Mouse (Mus musculus) heart, embryonic 11.5 days (tissue): ENCODE results near the gene Haus3. TPM values are rescaled to one million over a fixed set of nuclear protein-coding genes. Genes with fewer than 3 reads are reported as not detected.

Experiments used
- ATAC-seq: fragments of 200-750 bp; cut with Nextera tagmentation; replicated peaks from 2 replicates; pipeline ENCODE4 v1.8.0; 2017; ENCODE audit warnings: moderate library complexity; ENCODE audit not compliant: insufficient number of reproducible peaks, low FRiP score, low TSS enrichment
- H3K27ac ChIP-seq: fragments of 300-500 bp; sonication (generic); 2 replicates; pipeline ENCODE4 v1.5.1; 2014; ENCODE audit warnings: mild to moderate bottlenecking, low read depth, low read length
- H3K27me3 ChIP-seq: fragments of 300-500 bp; sonication (generic); 2 replicates; pipeline ENCODE4 v1.6.1; 2014; ENCODE audit warnings: mild to moderate bottlenecking, low read length, mixed read lengths; ENCODE audit not compliant: control insufficient read depth, insufficient read depth
- H3K36me3 ChIP-seq: fragments of 300-500 bp; sonication (generic); 2 replicates; pipeline ENCODE4 v1.6.1; 2014; ENCODE audit warnings: mild to moderate bottlenecking, low read length, moderate library complexity, mixed read lengths; ENCODE audit not compliant: control insufficient read depth, insufficient read depth
- H3K4me1 ChIP-seq: fragments of 300-500 bp; sonication (generic); 2 replicates; pipeline ENCODE4 v1.6.1; 2014; ENCODE audit warnings: low read length; ENCODE audit not compliant: control insufficient read depth, insufficient read depth
- H3K4me2 ChIP-seq: fragments of 300-500 bp; sonication (generic); 2 replicates; pipeline ENCODE4 v1.6.1; 2014; ENCODE audit warnings: mild to moderate bottlenecking, moderate library complexity
- H3K4me3 ChIP-seq: fragments of 300-500 bp; sonication (generic); 2 replicates; pipeline ENCODE4 v1.5.1; 2014; ENCODE audit warnings: low read depth, low read length
- H3K9ac ChIP-seq: fragments of 300-500 bp; sonication (generic); 2 replicates; pipeline ENCODE4 v1.6.1; 2014; ENCODE audit warnings: mild to moderate bottlenecking, low read depth, low read length, moderate library complexity
- H3K9me3 ChIP-seq: fragments of 300-500 bp; sonication (generic); replicated peaks from 2 replicates; pipeline ENCODE4 v1.6.1; 2016; ENCODE audit warnings: low read length; ENCODE audit not compliant: control insufficient read depth
- WGBS: fragments of 180-500 bp; shearing (Covaris S2); extraction: QIAGEN DNeasy Blood & Tissue Kit; methylation state at CpG from one replicate; pipeline ENCODE4 v1.1.7; 2014; ENCODE audit not compliant: insufficient replicate concordance; 5-methylcytosine and 5-hydroxymethylcytosine counted together
- polyA plus RNA-seq: library from polyadenylated mRNA; unstranded; fragments of >200 nt; fragmentation: Nextera tagmentation; extraction: Ambion mirVana; gene quantifications from 2 replicates; pipeline ENCODE4 v1.2.1, GENCODE M21; 2014

Gene Haus3
- polyA plus RNA-seq, result 28.8 and 31.2 TPM in 2 replicates

- no peaks in the 10 kb centered on the region for H3K4me1 ChIP-seq
- under 1% methylated on average over 57 of the region's 57 CpGs for WGBS
- H3K4me2 ChIP-seq, result peak within 1 kb of the TSS; percentile 72
- H3K4me3 ChIP-seq, result peak within 1 kb of the TSS; percentile 87
- peak within 1 kb of the TSS; percentile 87 for H3K27ac ChIP-seq
- H3K27me3 ChIP-seq, result no peaks in the 10 kb centered on the region
- ATAC-seq, result peak; percentile 98
- H3K9me3 ChIP-seq, result no peaks in the 10 kb centered on the region
- peaks cover 3% of the 10 kb centered on the region for H3K36me3 ChIP-seq
- H3K9ac ChIP-seq, result peak within 1 kb of the TSS; percentile 92
Measured at GRCm38 (mm10) chr5:34168950-34169891, at the start of gene Haus3, which contains the start of gene Poln. Gene Haus3, minus strand, starts transcription at chr5:34169527. Gene Poln, minus strand, starts transcription at chr5:34169448.

- Histone ChIP-seq H3K27ac (no peak overlapping the region), H3K9ac (no peak overlapping the region), H3K4me2 (no peak overlapping the region), H3K4me1 (peaks cover 21% of the 10 kb centered on the region), H3K4me3 (no peak overlapping the region), H3K9me3 (no peaks in the 10 kb centered on the region), H3K27me3 (peaks cover 10% of the 10 kb centered on the region), H3K36me3 (no peaks in the 10 kb centered on the region)
- WGBS, result 57% methylated on average over 5 of the region's 5 CpGs
- ATAC-seq, result no peak
Measured at GRCm38 (mm10) chr5:34218672-34219071, 49.3 kb upstream of the Haus3 start.

DNA sequence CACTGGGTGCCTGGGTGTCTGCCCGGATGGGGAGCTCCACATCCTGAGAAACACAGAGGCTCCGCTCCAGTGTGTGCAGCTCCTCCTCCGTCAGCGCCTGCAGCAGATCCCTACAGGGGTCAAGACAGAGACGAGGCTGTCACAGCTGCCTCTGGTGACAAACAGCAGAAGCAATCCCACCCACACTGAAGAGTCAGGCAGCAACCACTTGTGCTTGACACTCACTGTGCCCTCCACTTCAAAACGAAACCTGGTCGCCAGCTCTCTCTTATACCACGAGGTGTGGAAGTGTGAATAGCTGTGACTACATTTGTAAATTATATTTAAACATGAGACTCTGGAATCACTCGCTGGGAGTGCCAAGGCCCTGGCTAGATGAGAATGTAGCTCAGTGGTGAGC is 48.4 kb upstream of the Haus3 start:
- no peak overlapping the region for H3K9ac ChIP-seq
- peaks cover 21% of the 10 kb centered on the region for H3K4me1 ChIP-seq

DNA sequence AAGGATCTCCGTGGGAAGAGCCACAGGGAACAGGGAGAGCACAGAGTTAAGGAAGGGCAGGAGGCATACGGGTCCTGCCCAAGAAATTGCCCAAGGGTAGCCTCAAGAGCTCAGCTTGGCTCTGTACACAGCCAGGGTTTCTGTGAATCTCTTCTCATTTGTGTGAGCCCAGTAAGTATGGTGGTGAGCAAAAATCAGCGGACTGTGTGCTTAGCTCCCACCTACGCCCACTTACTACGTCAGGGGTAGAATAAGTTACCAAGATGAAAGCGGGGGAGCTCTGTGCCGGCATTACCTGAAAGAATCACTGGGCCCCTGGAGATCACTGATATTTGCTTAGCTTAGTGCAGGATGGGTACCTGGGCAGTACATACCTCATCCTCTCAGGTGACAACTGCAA is 46.7 kb upstream of the Haus3 start:
- H3K27me3 ChIP-seq, result peaks cover 14% of the 10 kb centered on the region
- WGBS, result 83% methylated on average over 7 of the region's 7 CpGs
- H3K4me1 ChIP-seq, result peaks cover 21% of the 10 kb centered on the region
- ATAC-seq, result no peak
- H3K36me3 ChIP-seq, result no peaks in the 10 kb centered on the region
- H3K27ac ChIP-seq, result no peak overlapping the region
- H3K4me2 ChIP-seq, result no peak overlapping the region
- H3K4me3 ChIP-seq, result no peak overlapping the region
- H3K9ac ChIP-seq, result no peak overlapping the region
- H3K9me3 ChIP-seq, result no peaks in the 10 kb centered on the region

More for the DNA sequence above, 48.4 kb upstream of the Haus3 start:
- ATAC-seq, result peak; percentile 57
- 19% methylated on average over 9 of the region's 9 CpGs for WGBS
- Histone ChIP-seq H3K27ac (no peak overlapping the region), H3K4me3 (no peak overlapping the region), H3K36me3 (no peaks in the 10 kb centered on the region), H3K4me2 (peak overlapping the region; percentile 32; the same call in 1 of the 2 replicates), H3K9me3 (no peaks in the 10 kb centered on the region), H3K27me3 (peaks cover 10% of the 10 kb centered on the region)

DNA sequence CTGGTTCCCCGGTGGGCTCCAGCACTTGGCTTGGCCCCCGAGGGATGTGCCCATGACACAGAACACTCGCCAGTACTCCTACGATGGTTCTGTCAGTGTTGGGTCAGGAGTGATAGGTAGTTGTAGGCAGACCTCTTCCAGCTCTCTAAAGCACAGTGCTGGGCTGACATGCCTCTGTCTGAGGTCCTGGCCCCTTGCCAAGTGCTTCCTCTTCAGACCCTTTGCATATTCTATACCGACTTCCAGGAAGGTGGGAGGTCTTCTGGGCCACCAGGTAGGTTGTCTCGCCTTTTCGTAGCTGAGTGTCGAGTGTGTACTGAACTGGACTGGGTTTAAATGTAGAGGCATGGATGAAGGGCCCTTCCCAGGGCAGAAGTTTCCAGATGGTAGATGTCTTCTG is 44.3 kb upstream of the Haus3 start:
- no peak for ATAC-seq
- H3K27ac ChIP-seq, result no peak overlapping the region
- H3K4me2 ChIP-seq, result no peak overlapping the region
- WGBS, result 51% methylated on average over 8 of the region's 8 CpGs
- no peaks in the 10 kb centered on the region for H3K9me3 ChIP-seq
- H3K36me3 ChIP-seq, result no peaks in the 10 kb centered on the region
- no peak overlapping the region for H3K9ac ChIP-seq
- H3K27me3 ChIP-seq, result peaks cover 10% of the 10 kb centered on the region
- H3K4me1 ChIP-seq, result peaks cover 18% of the 10 kb centered on the region
- H3K4me3 ChIP-seq, result no peak overlapping the region

DNA sequence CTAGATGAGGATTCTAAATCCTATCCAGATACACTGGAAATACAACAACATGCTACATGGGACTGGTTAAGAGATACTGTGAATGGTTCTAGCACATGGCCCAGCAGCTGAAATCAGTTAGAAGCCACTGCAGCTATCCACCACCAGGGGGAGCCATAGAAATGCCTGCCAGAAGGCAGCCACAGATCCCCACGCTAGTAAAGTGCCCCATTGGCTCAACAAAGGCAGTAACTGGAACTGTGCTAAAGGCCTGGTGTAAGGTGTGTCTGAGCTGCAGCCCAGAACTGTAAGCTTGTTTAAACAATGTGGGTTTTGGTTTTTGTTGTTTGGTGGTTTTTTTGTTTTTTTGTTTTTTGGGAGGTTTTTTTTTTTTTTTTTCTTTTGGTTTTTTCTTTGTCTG is 41.0 kb upstream of the Haus3 start:
- Histone ChIP-seq H3K27me3 (peaks cover 8% of the 10 kb centered on the region), H3K36me3 (no peaks in the 10 kb centered on the region), H3K9ac (no peak overlapping the region), H3K4me2 (no peak overlapping the region), H3K27ac (no peak overlapping the region), H3K4me1 (peaks cover 9% of the 10 kb centered on the region), H3K9me3 (no peaks in the 10 kb centered on the region), H3K4me3 (no peak overlapping the region)
- WGBS, result 14% methylated on average over 1 of the region's 1 CpGs
- ATAC-seq, result no peak

- H3K4me1 ChIP-seq, result peaks cover 9% of the 10 kb centered on the region
- H3K9ac ChIP-seq, result no peak overlapping the region
- no peak for ATAC-seq
- H3K4me3 ChIP-seq, result no peak overlapping the region
- H3K27ac ChIP-seq, result no peak overlapping the region
- no peaks in the 10 kb centered on the region for H3K36me3 ChIP-seq
- no peak overlapping the region for H3K4me2 ChIP-seq
- 0 out of 2 replicates have a peak, but pooled peaks cover 4% of the 10 kb centered on the region for H3K27me3 ChIP-seq
- WGBS, result 54% methylated on average over 3 of the region's 3 CpGs
- H3K9me3 ChIP-seq, result no peaks in the 10 kb centered on the region
Measured at GRCm38 (mm10) chr5:34207503-34207902, 38.2 kb upstream of the Haus3 start.

- no peaks in the 10 kb centered on the region for H3K36me3 ChIP-seq
- no peak overlapping the region for H3K27ac ChIP-seq
- no peak overlapping the region for H3K4me3 ChIP-seq
- H3K4me1 ChIP-seq, result peaks cover 16% of the 10 kb centered on the region
- no peaks in the 10 kb centered on the region for H3K27me3 ChIP-seq
- 18% methylated on average over 2 of the region's 2 CpGs for WGBS
- H3K4me2 ChIP-seq, result no peak overlapping the region
- H3K9ac ChIP-seq, result no peak overlapping the region
- no peaks in the 10 kb centered on the region for H3K9me3 ChIP-seq
- no peak for ATAC-seq
Measured at GRCm38 (mm10) chr5:34205788-34206187, 36.5 kb upstream of the Haus3 start.
